Mouse (Mus musculus): ENCODE measurements around the gene Dscaml1. TPM values are rescaled to one million over a fixed set of nuclear protein-coding genes. Genes with fewer than 3 reads are reported as not detected.

Gene Dscaml1
- polyA plus RNA-seq, 2 experiments = not detected

- Histone ChIP-seq H3K36me3 (replicated peaks; ENCODE audit: control insufficient read depth, insufficient read depth, low read depth) (no peaks in the 10 kb centered on the region), H3K27ac (no peak overlapping the region), H3K4me1 (replicated peaks; ENCODE audit: control insufficient read depth in 2 of 2, insufficient read depth in 2 of 2, low read length in 1 of 2) (no peaks in the 10 kb centered on the region), H3K9me3 (ENCODE audit: control insufficient read depth, low read length) (no peaks in the 10 kb centered on the region), H3K9ac (replicated peaks) (no peak overlapping the region), H3K4me2 (ENCODE audit: low read depth) (no peak overlapping the region), H3K27me3 (ENCODE audit: control insufficient read depth, insufficient read depth, low read length) (peaks cover 32% of the 10 kb centered on the region), H3K4me3 (ENCODE audit: insufficient read depth in 1 of 2, low read depth in 2 of 2, low read length in 2 of 2) (no peak overlapping the region)
- no peak for ATAC-seq (ENCODE audit: insufficient read depth)
- no peak for TF ChIP-seq CTCF (IDR thresholded peaks at IDR 0.05; ENCODE audit: low read depth)
- no peak for TF ChIP-seq EP300 (IDR thresholded peaks at IDR 0.05; ENCODE audit: low read depth)
- DNase-seq (ENCODE audit: low read depth in 3 of 3, low spot score in 3 of 3) = no peak
- 57% methylated on average over 12 of the region's 12 CpGs for WGBS (ENCODE audit: insufficient replicate concordance)
Measured at GRCm38 (mm10) chr9:45432639-45433038, 6.2 kb downstream of the Dscaml1 start.

- Histone ChIP-seq H3K36me3 (replicated peaks; ENCODE audit: control insufficient read depth, insufficient read depth, low read depth) (no peaks in the 10 kb centered on the region), H3K4me2 (ENCODE audit: low read depth) (no peak overlapping the region), H3K4me3 (ENCODE audit: insufficient read depth in 1 of 2, low read depth in 2 of 2, low read length in 2 of 2) (no peak overlapping the region), H3K27me3 (ENCODE audit: control insufficient read depth, insufficient read depth, low read length) (peaks cover 32% of the 10 kb centered on the region), H3K9me3 (ENCODE audit: control insufficient read depth, low read length) (no peaks in the 10 kb centered on the region), H3K9ac (replicated peaks) (no peak overlapping the region), H3K4me1 (replicated peaks; ENCODE audit: control insufficient read depth in 2 of 2, insufficient read depth in 2 of 2, low read length in 1 of 2) (no peaks in the 10 kb centered on the region), H3K27ac (no peak overlapping the region)
- 61% methylated on average over 9 of the region's 9 CpGs for WGBS (ENCODE audit: insufficient replicate concordance)
- no peak for ATAC-seq (ENCODE audit: insufficient read depth)
- DNase-seq (ENCODE audit: low read depth in 3 of 3, low spot score in 3 of 3) = no peak
- TF ChIP-seq EP300 (IDR thresholded peaks at IDR 0.05; ENCODE audit: low read depth) (no peak), CTCF (IDR thresholded peaks at IDR 0.05; ENCODE audit: low read depth) (no peak)
Measured at GRCm38 (mm10) chr9:45433119-45433518, 6.7 kb downstream of the Dscaml1 start.

- Histone ChIP-seq H3K36me3 (replicated peaks; ENCODE audit: control insufficient read depth, insufficient read depth, low read depth) (no peaks in the 10 kb centered on the region), H3K9ac (replicated peaks) (no peak overlapping the region), H3K4me2 (ENCODE audit: low read depth) (no peak overlapping the region), H3K4me1 (replicated peaks; ENCODE audit: control insufficient read depth in 2 of 2, insufficient read depth in 2 of 2, low read length in 1 of 2) (no peaks in the 10 kb centered on the region), H3K4me3 (ENCODE audit: insufficient read depth in 1 of 2, low read depth in 2 of 2, low read length in 2 of 2) (no peak overlapping the region), H3K9me3 (ENCODE audit: control insufficient read depth, low read length) (no peaks in the 10 kb centered on the region), H3K27me3 (ENCODE audit: control insufficient read depth, insufficient read depth, low read length) (peaks cover 32% of the 10 kb centered on the region), H3K27ac (no peak overlapping the region)
- 58% methylated on average over 2 of the region's 2 CpGs for WGBS (ENCODE audit: insufficient replicate concordance)
- TF ChIP-seq CTCF (IDR thresholded peaks at IDR 0.05; ENCODE audit: low read depth) = no peak
- no peak for TF ChIP-seq EP300 (IDR thresholded peaks at IDR 0.05; ENCODE audit: low read depth)
- no peak for ATAC-seq (ENCODE audit: insufficient read depth)
- DNase-seq (ENCODE audit: low read depth in 3 of 3, low spot score in 3 of 3) = no peak
Measured at GRCm38 (mm10) chr9:45434171-45434570, 7.7 kb downstream of the Dscaml1 start.

- Histone ChIP-seq H3K4me3 (ENCODE audit: insufficient read depth in 1 of 2, low read depth in 2 of 2, low read length in 2 of 2) (no peak overlapping the region), H3K27me3 (ENCODE audit: control insufficient read depth, insufficient read depth, low read length) (no peaks in the 10 kb centered on the region), H3K9ac (replicated peaks) (no peak overlapping the region), H3K36me3 (replicated peaks; ENCODE audit: control insufficient read depth, insufficient read depth, low read depth) (no peaks in the 10 kb centered on the region), H3K27ac (no peak overlapping the region), H3K4me1 (replicated peaks; ENCODE audit: control insufficient read depth in 2 of 2, insufficient read depth in 2 of 2, low read length in 1 of 2) (no peaks in the 10 kb centered on the region), H3K9me3 (ENCODE audit: control insufficient read depth, low read length) (no peaks in the 10 kb centered on the region), H3K4me2 (ENCODE audit: low read depth) (no peak overlapping the region)
- TF ChIP-seq CTCF (IDR thresholded peaks at IDR 0.05; ENCODE audit: low read depth) = no peak
- TF ChIP-seq EP300 (IDR thresholded peaks at IDR 0.05; ENCODE audit: low read depth) = no peak
- DNase-seq (ENCODE audit: low read depth in 3 of 3, low spot score in 3 of 3) (no peak), ATAC-seq (ENCODE audit: insufficient read depth) (no peak)
- 55% methylated on average over 4 of the region's 4 CpGs for WGBS (ENCODE audit: insufficient replicate concordance)
Measured at GRCm38 (mm10) chr9:45439025-45439424, 12.6 kb downstream of the Dscaml1 start.

GRCm38 (mm10) chr9:45440083-45440784, 13.8 kb downstream of the Dscaml1 start:
- Histone ChIP-seq H3K4me3 (ENCODE audit: insufficient read depth in 1 of 2, low read depth in 2 of 2, low read length in 2 of 2) (no peak overlapping the region), H3K4me1 (replicated peaks; ENCODE audit: control insufficient read depth in 2 of 2, insufficient read depth in 2 of 2, low read length in 1 of 2) (no peaks in the 10 kb centered on the region), H3K4me2 (ENCODE audit: low read depth) (no peak overlapping the region), H3K27me3 (ENCODE audit: control insufficient read depth, insufficient read depth, low read length) (no peaks in the 10 kb centered on the region), H3K9me3 (ENCODE audit: control insufficient read depth, low read length) (no peaks in the 10 kb centered on the region), H3K36me3 (replicated peaks; ENCODE audit: control insufficient read depth, insufficient read depth, low read depth) (no peaks in the 10 kb centered on the region), H3K27ac (no peak overlapping the region), H3K9ac (replicated peaks) (no peak overlapping the region)
- no peak for TF ChIP-seq EP300 (IDR thresholded peaks at IDR 0.05; ENCODE audit: low read depth)
- no peak for TF ChIP-seq CTCF (IDR thresholded peaks at IDR 0.05; ENCODE audit: low read depth)
- DNase-seq (ENCODE audit: low read depth in 3 of 3, low spot score in 3 of 3) = no peak
- no peak for ATAC-seq (ENCODE audit: insufficient read depth)
- 53% methylated on average over 16 of the region's 16 CpGs for WGBS (ENCODE audit: insufficient replicate concordance)
